Mouse (Mus musculus): ENCODE measurements at regions not wholly inside any gene's neighbourhood (a gene's known extent, or its start where the extent isn't known, plus 50 kb on each side); places are given as distances from the start of the nearest gene placed in this dataset.

- no peak overlapping the region for H3K4me2 ChIP-seq
- no peak for ATAC-seq (ENCODE audit: low FRiP score)
- 62% methylated on average over 7 of the region's 7 CpGs for WGBS
- H3K36me3 ChIP-seq: no peaks in the 10 kb centered on the region
- H3K27ac ChIP-seq: no peak overlapping the region; the same call in 1 of the 2 replicates
- no peaks in the 10 kb centered on the region for H3K27me3 ChIP-seq
- H3K4me1 ChIP-seq (replicated peaks): peaks cover 17% of the 10 kb centered on the region
- H3K9me3 ChIP-seq: no peaks in the 10 kb centered on the region
- H3K9ac ChIP-seq: no peak overlapping the region
- no peak overlapping the region for H3K4me3 ChIP-seq
These were observed 529.7 kb downstream of the Tmem38b start for GRCm38 (mm10) chr4:54355381-54356040.

GRCm38 (mm10) chr4:54356041-54356427, 530.2 kb downstream of the Tmem38b start:
- no peak overlapping the region for H3K27ac ChIP-seq
- WGBS: 97% methylated on average over 2 of the region's 2 CpGs
- no peak for ATAC-seq (ENCODE audit: low FRiP score)

GRCm38 (mm10) chr4:54370909-54371308, 545.1 kb downstream of the Tmem38b start:
- Histone ChIP-seq H3K27me3 (no peaks in the 10 kb centered on the region), H3K9me3 (no peaks in the 10 kb centered on the region), H3K4me2 (no peak overlapping the region), H3K36me3 (no peaks in the 10 kb centered on the region), H3K4me1 (replicated peaks) (peaks cover 33% of the 10 kb centered on the region), H3K27ac (peak overlapping the region; percentile 75), H3K4me3 (no peak overlapping the region), H3K9ac (no peak overlapping the region)
- WGBS: 36% methylated on average over 3 of the region's 3 CpGs
- ATAC-seq (ENCODE audit: low FRiP score): no peak

More at GRCm38 (mm10) chr4:54356041-54356427, 530.2 kb downstream of the Tmem38b start:
- peaks cover 17% of the 10 kb centered on the region for H3K4me1 ChIP-seq (replicated peaks)
- H3K4me2 ChIP-seq: no peak overlapping the region
- H3K36me3 ChIP-seq: no peaks in the 10 kb centered on the region
- no peak overlapping the region for H3K9ac ChIP-seq
- no peaks in the 10 kb centered on the region for H3K9me3 ChIP-seq
- no peak overlapping the region for H3K4me3 ChIP-seq
- no peaks in the 10 kb centered on the region for H3K27me3 ChIP-seq

GRCm38 (mm10) chr4:54371418-54371957, 545.6 kb downstream of the Tmem38b start:
- H3K4me2 ChIP-seq: 0 out of 2 replicates have a peak overlapping the region, but pooled peaks have one; percentile 4

DNA sequence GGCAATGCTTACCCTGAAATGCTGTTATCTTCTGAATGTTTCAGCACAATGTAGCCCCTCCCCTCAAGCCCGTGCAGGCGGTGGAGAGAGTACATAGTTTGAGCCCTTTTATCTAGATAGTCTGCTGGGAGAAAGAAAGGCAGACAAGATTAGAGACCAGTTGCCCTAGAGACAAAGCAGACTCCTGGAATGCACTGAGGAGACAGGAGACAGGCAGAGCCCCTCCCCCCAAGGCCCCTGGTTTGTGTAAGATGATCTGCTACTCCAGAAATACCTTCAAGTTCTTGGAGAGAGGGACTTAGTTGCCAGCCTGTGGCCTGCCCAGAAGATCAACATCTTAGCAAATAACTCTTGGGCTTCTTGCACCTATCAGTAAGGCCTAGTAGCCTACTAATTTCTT, 547.8 kb downstream of the Tmem38b start:
- H3K4me2 ChIP-seq: no peak overlapping the region
- peaks cover 33% of the 10 kb centered on the region for H3K4me1 ChIP-seq (replicated peaks)
- no peaks in the 10 kb centered on the region for H3K36me3 ChIP-seq
- no peak overlapping the region for H3K4me3 ChIP-seq
- no peak for ATAC-seq (ENCODE audit: low FRiP score)
- 2% methylated on average over 2 of the region's 2 CpGs for WGBS
- no peak overlapping the region for H3K9ac ChIP-seq
- no peaks in the 10 kb centered on the region for H3K9me3 ChIP-seq
- no peaks in the 10 kb centered on the region for H3K27me3 ChIP-seq
- no peak overlapping the region for H3K27ac ChIP-seq

More at GRCm38 (mm10) chr4:54371418-54371957, 545.6 kb downstream of the Tmem38b start:
- Histone ChIP-seq H3K4me1 (replicated peaks) (peaks cover 33% of the 10 kb centered on the region), H3K27ac (peak overlapping the region; percentile 75), H3K27me3 (no peaks in the 10 kb centered on the region), H3K4me3 (no peak overlapping the region), H3K9ac (no peak overlapping the region), H3K9me3 (no peaks in the 10 kb centered on the region), H3K36me3 (no peaks in the 10 kb centered on the region)
- peak; percentile 81 for ATAC-seq (ENCODE audit: low FRiP score)
- WGBS: 8% methylated on average over 7 of the region's 7 CpGs

GRCm38 (mm10) chr4:54374457-54374856, 548.6 kb downstream of the Tmem38b start:
- H3K4me2 ChIP-seq: no peak overlapping the region
- H3K27ac ChIP-seq: peak overlapping the region; percentile 50; the same call in 1 of the 2 replicates
- no peaks in the 10 kb centered on the region for H3K27me3 ChIP-seq
- H3K9me3 ChIP-seq: no peaks in the 10 kb centered on the region
- no peak overlapping the region for H3K4me3 ChIP-seq
- no peak overlapping the region for H3K9ac ChIP-seq
- no peaks in the 10 kb centered on the region for H3K36me3 ChIP-seq
- peaks cover 33% of the 10 kb centered on the region for H3K4me1 ChIP-seq (replicated peaks)
- 10% methylated on average over 5 of the region's 5 CpGs for WGBS
- ATAC-seq (ENCODE audit: low FRiP score): no peak

DNA sequence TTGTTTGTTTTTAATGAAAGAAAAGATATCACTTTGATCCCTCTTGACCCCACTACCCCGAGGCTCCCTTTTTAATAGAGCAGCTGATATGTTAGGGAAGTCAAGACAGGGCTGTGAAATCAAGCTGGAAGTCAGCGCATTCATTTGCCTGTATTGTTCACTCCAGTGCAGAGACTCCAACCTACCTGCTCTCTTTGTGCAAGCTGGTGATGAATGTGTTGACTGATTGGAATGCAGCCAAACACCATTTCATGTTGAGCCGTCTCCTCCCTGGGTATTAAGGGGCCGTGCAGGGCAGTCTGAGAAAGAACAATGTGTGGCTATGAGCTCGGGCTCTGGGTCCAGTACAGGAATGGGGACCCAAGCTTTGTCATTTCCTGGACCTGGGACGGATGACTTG, 557.4 kb upstream of the Zfp462 start:
- no peak for ATAC-seq (ENCODE audit: low FRiP score)
- WGBS: 33% methylated on average over 6 of the region's 6 CpGs
- no peaks in the 10 kb centered on the region for H3K9me3 ChIP-seq
- H3K36me3 ChIP-seq: no peaks in the 10 kb centered on the region
- no peak overlapping the region for H3K4me3 ChIP-seq
- peaks cover 8% of the 10 kb centered on the region for H3K4me1 ChIP-seq (replicated peaks)
- no peak overlapping the region for H3K9ac ChIP-seq
- H3K27me3 ChIP-seq: no peaks in the 10 kb centered on the region
- no peak overlapping the region for H3K4me2 ChIP-seq
- peak overlapping the region; percentile 19; the same call in 1 of the 2 replicates for H3K27ac ChIP-seq

DNA sequence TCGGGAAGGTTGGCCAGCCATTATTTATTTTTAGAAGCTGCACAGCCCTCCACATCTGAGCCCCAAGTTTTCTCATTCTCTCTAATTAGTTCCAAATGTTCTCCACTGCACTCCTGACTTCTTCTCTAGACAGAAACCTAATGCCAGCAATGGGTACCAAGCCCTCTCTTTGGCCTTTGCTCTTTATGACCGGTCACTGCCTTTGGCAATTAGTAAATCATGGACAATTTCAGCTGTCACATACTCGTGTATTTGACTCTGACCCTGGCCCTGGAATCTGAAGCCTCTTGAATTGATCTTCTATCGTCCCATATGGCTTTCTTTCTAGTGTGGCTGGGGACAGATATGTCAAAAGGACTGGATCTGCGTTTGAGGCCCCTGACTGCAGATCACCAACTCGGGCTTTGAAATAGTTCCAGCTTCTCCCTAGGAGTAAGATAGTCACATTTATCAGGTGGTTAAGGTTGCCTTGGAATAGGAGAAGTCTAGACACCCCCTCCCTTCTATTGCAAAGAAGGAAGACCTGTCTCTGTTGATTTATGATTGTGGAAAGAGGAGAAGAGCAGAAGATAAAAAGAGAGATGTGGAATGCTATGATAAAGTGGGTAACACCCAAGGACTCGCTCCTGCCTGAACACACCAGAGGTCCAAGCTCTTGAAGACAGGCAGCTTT, 553.2 kb upstream of the Zfp462 start:
- Histone ChIP-seq H3K4me2 (no peak overlapping the region), H3K4me1 (replicated peaks) (peaks cover 8% of the 10 kb centered on the region), H3K36me3 (no peaks in the 10 kb centered on the region), H3K9ac (no peak overlapping the region), H3K9me3 (no peaks in the 10 kb centered on the region), H3K27ac (no peak overlapping the region), H3K4me3 (no peak overlapping the region), H3K27me3 (no peaks in the 10 kb centered on the region)
- 78% methylated on average over 7 of the region's 7 CpGs for WGBS
- no peak for ATAC-seq (ENCODE audit: low FRiP score)

DNA sequence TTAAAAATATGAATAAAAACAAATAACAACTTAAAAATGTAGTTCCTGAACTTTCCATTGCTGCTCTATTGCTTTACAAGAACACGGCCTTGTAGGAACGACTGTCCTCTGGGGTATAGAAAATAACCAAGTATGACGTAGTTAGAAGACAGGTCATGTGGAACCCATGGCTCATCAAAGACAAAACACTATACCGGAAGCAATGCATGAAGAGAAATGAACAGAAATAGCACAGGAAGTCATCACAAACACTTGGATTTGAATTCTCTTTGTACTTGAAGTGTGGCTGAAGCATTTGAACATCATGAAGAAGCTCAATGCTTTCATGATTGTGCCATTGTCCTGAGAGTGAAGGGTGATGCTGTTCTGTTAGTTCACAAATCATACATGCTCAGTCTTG, 538.7 kb upstream of the Zfp462 start:
- Histone ChIP-seq H3K36me3 (no peaks in the 10 kb centered on the region), H3K4me1 (replicated peaks) (no peaks in the 10 kb centered on the region), H3K4me3 (no peak overlapping the region), H3K4me2 (no peak overlapping the region), H3K9me3 (no peaks in the 10 kb centered on the region), H3K27me3 (no peaks in the 10 kb centered on the region), H3K27ac (no peak overlapping the region), H3K9ac (no peak overlapping the region)
- no peak for ATAC-seq (ENCODE audit: low FRiP score)
- WGBS: 92% methylated on average over 4 of the region's 4 CpGs

GRCm38 (mm10) chr4:54407930-54408329, 536.9 kb upstream of the Zfp462 start:
- no peaks in the 10 kb centered on the region for H3K36me3 ChIP-seq
- no peaks in the 10 kb centered on the region for H3K4me1 ChIP-seq (replicated peaks)
- H3K9me3 ChIP-seq: no peaks in the 10 kb centered on the region
- H3K27ac ChIP-seq: no peak overlapping the region
- H3K9ac ChIP-seq: no peak overlapping the region
- H3K27me3 ChIP-seq: no peaks in the 10 kb centered on the region
- 43% methylated on average over 2 of the region's 2 CpGs for WGBS
- no peak for ATAC-seq (ENCODE audit: low FRiP score)
- no peak overlapping the region for H3K4me2 ChIP-seq
- H3K4me3 ChIP-seq: no peak overlapping the region

DNA sequence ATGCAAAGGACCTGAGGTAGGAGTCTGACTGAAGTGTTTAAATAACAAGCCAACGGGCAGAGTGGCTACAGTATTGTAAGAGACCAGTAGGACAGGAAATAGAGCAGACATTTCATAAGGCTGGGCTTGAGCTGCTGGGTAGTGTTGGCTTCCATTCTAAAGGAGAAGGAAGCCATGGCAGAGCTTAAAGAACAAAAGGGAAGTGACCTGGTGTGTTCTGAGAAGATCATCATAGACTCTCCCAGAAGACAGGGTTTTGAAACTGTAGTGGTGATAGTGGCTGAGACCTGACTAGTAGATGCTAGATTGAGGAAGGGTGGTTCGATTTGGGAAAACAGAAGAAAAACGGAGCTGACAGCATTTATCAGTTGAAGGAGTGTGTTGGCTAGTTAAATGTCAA, 514.1 kb upstream of the Zfp462 start:
- no peak overlapping the region for H3K4me2 ChIP-seq
- ATAC-seq (ENCODE audit: low FRiP score): no peak
- H3K9ac ChIP-seq: no peak overlapping the region
- no peaks in the 10 kb centered on the region for H3K9me3 ChIP-seq
- H3K36me3 ChIP-seq: no peaks in the 10 kb centered on the region
- WGBS: 85% methylated on average over 3 of the region's 3 CpGs
- no peak overlapping the region for H3K4me3 ChIP-seq
- no peaks in the 10 kb centered on the region for H3K27me3 ChIP-seq
- H3K27ac ChIP-seq: no peak overlapping the region
- H3K4me1 ChIP-seq (replicated peaks): no peaks in the 10 kb centered on the region

DNA sequence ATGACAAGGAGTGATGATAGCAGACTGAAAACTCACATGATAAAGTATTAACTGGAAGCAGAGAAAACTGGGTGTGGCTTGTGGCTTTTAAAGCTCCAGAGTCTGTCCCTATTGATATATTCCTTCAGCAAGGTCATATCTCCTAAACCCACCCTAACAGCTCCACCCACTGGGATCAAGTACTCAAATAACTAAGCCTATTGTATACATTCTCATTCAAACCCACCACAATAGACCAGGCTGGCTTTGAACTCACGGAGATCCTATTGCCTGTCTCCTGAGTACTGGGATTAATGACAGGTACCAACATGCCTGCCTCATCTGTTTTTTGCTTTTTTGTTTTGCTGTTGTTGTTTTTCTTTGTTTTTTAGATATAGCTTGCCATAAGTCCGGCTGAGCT, 484.3 kb upstream of the Zfp462 start:
- Histone ChIP-seq H3K4me3 (no peak overlapping the region), H3K36me3 (no peaks in the 10 kb centered on the region), H3K9me3 (no peaks in the 10 kb centered on the region), H3K4me1 (replicated peaks) (no peaks in the 10 kb centered on the region), H3K9ac (no peak overlapping the region), H3K4me2 (no peak overlapping the region), H3K27ac (no peak overlapping the region), H3K27me3 (no peaks in the 10 kb centered on the region)
- WGBS: 66% methylated on average over 2 of the region's 2 CpGs
- ATAC-seq (ENCODE audit: low FRiP score): no peak

- Histone ChIP-seq H3K9ac (no peak overlapping the region), H3K9me3 (no peaks in the 10 kb centered on the region), H3K4me1 (replicated peaks) (no peaks in the 10 kb centered on the region; the same call in 1 of the 2 replicates), H3K4me2 (no peak overlapping the region), H3K36me3 (no peaks in the 10 kb centered on the region), H3K27ac (no peak overlapping the region), H3K4me3 (no peak overlapping the region), H3K27me3 (no peaks in the 10 kb centered on the region)
- no peak for ATAC-seq (ENCODE audit: low FRiP score)
- WGBS: 78% methylated on average over 2 of the region's 2 CpGs
These were observed 475.7 kb upstream of the Zfp462 start for GRCm38 (mm10) chr4:54469176-54469575.

All from hindbrain, embryonic 13.5 days (tissue).